Mouse (Mus musculus): ENCODE data around the gene Ccna2. TPM values are rescaled to one million over a fixed set of nuclear protein-coding genes. Genes with fewer than 3 reads are reported as not detected.

Gene Ccna2
- polyA plus RNA-seq, 2 experiments = 112 to 156 TPM

DNA sequence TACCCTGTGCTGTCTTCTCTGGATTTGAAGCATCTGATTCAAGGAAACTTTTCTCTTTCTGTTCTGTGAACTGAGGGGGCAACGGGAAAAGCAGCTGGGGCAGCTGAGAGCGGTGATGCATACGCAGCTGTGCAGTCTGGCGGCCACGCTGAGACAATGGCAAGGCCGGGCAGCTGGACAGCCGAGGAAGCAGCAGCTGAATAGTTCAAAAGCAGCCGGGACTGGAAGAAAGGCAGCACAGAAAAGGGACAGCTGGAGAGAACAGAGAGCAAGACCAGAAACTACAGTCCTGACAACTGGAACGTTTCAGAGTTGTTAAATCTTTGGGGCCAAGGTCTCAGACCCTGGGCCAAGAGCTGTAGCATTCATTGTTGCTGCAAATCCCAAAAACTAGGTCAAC, 20.6 kb downstream of the Ccna2 start:
- no peak for TF ChIP-seq POLR2A (IDR thresholded peaks at IDR 0.05; ENCODE audit: borderline replicate concordance, extremely low read depth, insufficient read depth, insufficient read length)
- no peak overlapping the region for H3K27ac ChIP-seq (replicated peaks; ENCODE audit: low read depth, low read length)
- no peak overlapping the region for H3K9ac ChIP-seq (ENCODE audit: low read depth, low read length, severe bottlenecking)
- H3K9me3 ChIP-seq (ENCODE audit: control insufficient read depth, low read length) = no peaks in the 10 kb centered on the region
- ATAC-seq (ENCODE audit: low FRiP score, low read depth) (peak; percentile 72), DNase-seq (ENCODE audit: low spot score) (peak; percentile 56)
- peaks cover 21% of the 10 kb centered on the region for H3K36me3 ChIP-seq (ENCODE audit: control insufficient read depth, insufficient read depth, low read length)
- 48% methylated on average over 9 of the region's 9 CpGs for WGBS
- H3K27me3 ChIP-seq (ENCODE audit: control insufficient read depth, insufficient read depth, low read length) = no peaks in the 10 kb centered on the region
- peak overlapping the region; percentile 77 for H3K4me2 ChIP-seq (replicated peaks; ENCODE audit: low read depth, low read length, severe bottlenecking)
- H3K4me1 ChIP-seq (ENCODE audit: control insufficient read depth, insufficient read depth, low read length) = peaks cover 6% of the 10 kb centered on the region; the same call in 1 of the 2 replicates
- no peak overlapping the region for H3K4me3 ChIP-seq (replicated peaks; ENCODE audit: low read length)

DNA sequence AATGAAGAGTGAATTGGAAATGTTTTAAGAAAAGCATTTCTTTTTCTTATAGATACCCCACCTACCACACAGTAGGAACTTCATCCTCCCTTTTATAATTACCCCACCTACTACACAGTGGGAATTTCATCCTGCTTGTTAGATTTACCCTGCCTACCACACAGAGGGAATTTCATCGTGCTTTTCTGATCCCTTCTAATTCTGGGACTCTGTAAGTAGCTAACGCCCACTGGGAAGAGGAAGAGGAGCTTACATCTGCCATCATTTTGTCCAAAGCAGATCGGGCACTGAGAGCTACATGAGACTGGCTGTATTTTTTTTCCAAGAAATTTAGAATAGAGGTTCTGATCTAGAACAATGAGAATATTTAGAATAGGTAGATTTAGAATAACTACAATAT, 27.0 kb downstream of the Ccna2 start:
- Histone ChIP-seq H3K9ac (ENCODE audit: low read depth, low read length, severe bottlenecking) (no peak overlapping the region), H3K9me3 (ENCODE audit: control insufficient read depth, low read length) (no peaks in the 10 kb centered on the region), H3K4me3 (replicated peaks; ENCODE audit: low read length) (no peak overlapping the region), H3K4me2 (replicated peaks; ENCODE audit: low read depth, low read length, severe bottlenecking) (no peak overlapping the region), H3K36me3 (ENCODE audit: control insufficient read depth, insufficient read depth, low read length) (no peaks in the 10 kb centered on the region), H3K27me3 (ENCODE audit: control insufficient read depth, insufficient read depth, low read length) (no peaks in the 10 kb centered on the region), H3K27ac (replicated peaks; ENCODE audit: low read depth, low read length) (no peak overlapping the region), H3K4me1 (ENCODE audit: control insufficient read depth, insufficient read depth, low read length) (no peaks in the 10 kb centered on the region)
- WGBS = 71% methylated on average over 3 of the region's 3 CpGs
- DNase-seq (ENCODE audit: low spot score) = no peak
- no peak for TF ChIP-seq POLR2A (IDR thresholded peaks at IDR 0.05; ENCODE audit: borderline replicate concordance, extremely low read depth, insufficient read depth, insufficient read length)
- no peak for ATAC-seq (ENCODE audit: low FRiP score, low read depth)

DNA sequence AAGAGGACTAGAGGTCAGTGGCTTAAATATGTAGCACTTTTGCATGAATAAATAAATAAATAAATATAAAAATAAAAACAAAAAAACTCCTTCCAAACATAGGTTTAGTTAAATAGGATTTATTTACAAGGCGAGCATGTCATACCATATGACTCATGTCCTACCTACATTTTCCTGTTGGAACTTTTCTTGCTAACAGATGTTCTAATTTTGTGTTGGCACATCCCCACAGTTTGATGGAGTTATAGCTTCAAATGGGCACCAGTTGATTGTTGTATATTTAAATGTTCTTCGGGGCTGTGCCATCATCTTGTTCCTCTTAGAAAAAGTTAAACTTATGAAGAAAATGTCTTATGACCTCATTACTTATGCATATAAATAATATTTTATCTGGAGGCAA, 30.6 kb downstream of the Ccna2 start:
- no peak overlapping the region for H3K4me3 ChIP-seq (replicated peaks; ENCODE audit: low read length)
- no peak overlapping the region for H3K9ac ChIP-seq (ENCODE audit: low read depth, low read length, severe bottlenecking)
- ATAC-seq (ENCODE audit: low FRiP score, low read depth) (no peak), DNase-seq (ENCODE audit: low spot score) (no peak)
- no peak overlapping the region for H3K27ac ChIP-seq (replicated peaks; ENCODE audit: low read depth, low read length)
- no peaks in the 10 kb centered on the region for H3K36me3 ChIP-seq (ENCODE audit: control insufficient read depth, insufficient read depth, low read length)
- 92% methylated on average over 2 of the region's 2 CpGs for WGBS
- H3K4me1 ChIP-seq (ENCODE audit: control insufficient read depth, insufficient read depth, low read length) = no peaks in the 10 kb centered on the region
- no peaks in the 10 kb centered on the region for H3K27me3 ChIP-seq (ENCODE audit: control insufficient read depth, insufficient read depth, low read length)
- H3K4me2 ChIP-seq (replicated peaks; ENCODE audit: low read depth, low read length, severe bottlenecking) = no peak overlapping the region
- TF ChIP-seq POLR2A (IDR thresholded peaks at IDR 0.05; ENCODE audit: borderline replicate concordance, extremely low read depth, insufficient read depth, insufficient read length) = no peak
- no peaks in the 10 kb centered on the region for H3K9me3 ChIP-seq (ENCODE audit: control insufficient read depth, low read length)

DNA sequence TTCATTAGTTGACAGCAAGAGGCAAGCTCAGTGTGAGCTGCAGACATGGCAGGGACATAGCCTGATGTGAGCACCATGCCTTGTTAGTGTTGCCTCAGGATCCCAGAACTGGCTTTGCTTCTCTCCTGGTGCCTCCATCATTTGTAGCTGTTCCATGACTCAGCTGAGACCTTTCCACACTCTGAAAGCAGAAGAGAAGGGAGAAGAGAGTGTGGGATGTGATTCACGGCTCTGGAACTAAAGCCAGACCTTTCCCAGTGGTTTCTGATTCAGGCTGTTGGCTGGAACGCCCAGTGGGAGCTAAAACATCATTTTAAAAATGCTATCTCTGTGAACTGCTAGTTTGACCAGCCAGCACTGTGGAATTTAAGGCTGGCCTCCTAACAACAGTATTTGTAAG, 31.2 kb downstream of the Ccna2 start:
- Histone ChIP-seq H3K4me2 (replicated peaks; ENCODE audit: low read depth, low read length, severe bottlenecking) (no peak overlapping the region), H3K27me3 (ENCODE audit: control insufficient read depth, insufficient read depth, low read length) (no peaks in the 10 kb centered on the region), H3K4me3 (replicated peaks; ENCODE audit: low read length) (no peak overlapping the region), H3K4me1 (ENCODE audit: control insufficient read depth, insufficient read depth, low read length) (no peaks in the 10 kb centered on the region), H3K9ac (ENCODE audit: low read depth, low read length, severe bottlenecking) (no peak overlapping the region), H3K36me3 (ENCODE audit: control insufficient read depth, insufficient read depth, low read length) (no peaks in the 10 kb centered on the region), H3K9me3 (ENCODE audit: control insufficient read depth, low read length) (no peaks in the 10 kb centered on the region), H3K27ac (replicated peaks; ENCODE audit: low read depth, low read length) (no peak overlapping the region)
- WGBS = 65% methylated on average over 2 of the region's 2 CpGs
- no peak for TF ChIP-seq POLR2A (IDR thresholded peaks at IDR 0.05; ENCODE audit: borderline replicate concordance, extremely low read depth, insufficient read depth, insufficient read length)
- no peak for ATAC-seq (ENCODE audit: low FRiP score, low read depth)
- no peak for DNase-seq (ENCODE audit: low spot score)

DNA sequence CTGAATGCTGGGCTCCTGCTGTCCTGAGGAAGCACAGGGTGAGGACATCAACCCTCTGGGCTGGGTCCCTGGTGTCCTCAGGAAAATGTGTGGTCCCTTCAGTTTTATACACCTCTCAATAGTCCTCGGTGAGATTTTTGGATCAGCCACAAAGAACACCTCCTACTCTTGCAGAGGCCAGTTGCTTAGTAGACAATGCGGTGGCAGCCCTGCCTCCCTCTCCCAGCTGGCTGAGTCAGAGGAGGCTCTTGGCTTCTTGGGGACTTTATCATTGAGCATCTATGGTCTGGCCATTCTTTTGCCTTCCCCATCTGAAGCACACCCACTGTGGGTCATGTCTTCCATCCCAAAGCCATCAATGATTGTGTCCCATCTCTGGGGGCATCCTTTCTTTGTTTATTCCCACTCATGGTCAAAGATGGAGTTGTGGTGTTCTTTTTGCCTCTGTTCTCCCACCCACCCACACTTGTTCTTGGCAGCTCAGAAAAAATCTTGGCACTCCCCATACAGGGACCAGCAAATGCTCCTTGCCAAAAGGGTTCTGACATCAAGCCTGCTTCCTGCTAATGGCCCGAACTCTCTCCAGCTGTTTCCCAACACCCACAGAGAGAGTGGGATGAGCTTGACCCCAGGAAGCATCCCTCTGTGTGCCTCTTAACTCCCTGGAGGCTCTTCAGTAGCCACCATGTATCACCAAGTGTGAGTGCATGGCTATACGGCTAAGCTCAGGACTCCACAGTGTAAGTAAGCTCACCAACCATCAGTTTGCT, 34.1 kb downstream of the Ccna2 start:
- DNase-seq (ENCODE audit: low spot score) = no peak
- Histone ChIP-seq H3K27ac (replicated peaks; ENCODE audit: low read depth, low read length) (no peak overlapping the region), H3K4me3 (replicated peaks; ENCODE audit: low read length) (no peak overlapping the region), H3K9ac (ENCODE audit: low read depth, low read length, severe bottlenecking) (no peak overlapping the region), H3K27me3 (ENCODE audit: control insufficient read depth, insufficient read depth, low read length) (no peaks in the 10 kb centered on the region), H3K9me3 (ENCODE audit: control insufficient read depth, low read length) (no peaks in the 10 kb centered on the region), H3K36me3 (ENCODE audit: control insufficient read depth, insufficient read depth, low read length) (no peaks in the 10 kb centered on the region), H3K4me2 (replicated peaks; ENCODE audit: low read depth, low read length, severe bottlenecking) (no peak overlapping the region), H3K4me1 (ENCODE audit: control insufficient read depth, insufficient read depth, low read length) (0 out of 2 replicates have a peak, but pooled peaks cover 2% of the 10 kb centered on the region)
- TF ChIP-seq POLR2A (IDR thresholded peaks at IDR 0.05; ENCODE audit: borderline replicate concordance, extremely low read depth, insufficient read depth, insufficient read length) = no peak
- no peak for ATAC-seq (ENCODE audit: low FRiP score, low read depth)
- 73% methylated on average over 4 of the region's 4 CpGs for WGBS

All from limb, embryonic 14.5 days (tissue).